Mouse (Mus musculus) heart, embryonic 13.5 days (tissue): ENCODE data around the gene Dtx4. TPM values are rescaled to one million over a fixed set of nuclear protein-coding genes. Genes with fewer than 3 reads are reported as not detected.

Experiments used
- ATAC-seq: fragments of 200-750 bp; cut with Nextera tagmentation; 2 replicates; pipeline ENCODE4 v1.8.0; 2017; ENCODE audit warnings: moderate TSS enrichment; ENCODE audit not compliant: insufficient number of reproducible peaks, low FRiP score, low TSS enrichment; ENCODE audit errors: extremely low read depth
- H3K27ac ChIP-seq: fragments of 300-500 bp; sonication (generic); replicated peaks from 2 replicates; pipeline ENCODE4 v1.5.1; 2015; ENCODE audit warnings: moderate library complexity, mild to moderate bottlenecking, inconsistent platforms
- H3K27me3 ChIP-seq: fragments of 300-500 bp; sonication (generic); replicated peaks from 2 replicates; pipeline ENCODE4 v1.6.1; 2015; ENCODE audit warnings: mild to moderate bottlenecking, inconsistent platforms
- H3K36me3 ChIP-seq: fragments of 300-500 bp; sonication (generic); 2 replicates; pipeline ENCODE4 v1.6.1; 2015; ENCODE audit warnings: mild to moderate bottlenecking, inconsistent platforms
- H3K4me1 ChIP-seq: fragments of 300-500 bp; sonication (generic); 2 replicates; pipeline ENCODE4 v1.6.1; 2015; ENCODE audit warnings: inconsistent platforms
- H3K4me2 ChIP-seq: fragments of 300-500 bp; sonication (generic); 2 replicates; pipeline ENCODE4 v1.6.1; 2015; ENCODE audit warnings: inconsistent platforms, mild to moderate bottlenecking, moderate library complexity
- H3K4me3 ChIP-seq: fragments of 300-500 bp; sonication (generic); 2 replicates; pipeline ENCODE4 v1.5.1; 2015; ENCODE audit warnings: moderate library complexity, mild to moderate bottlenecking, inconsistent platforms
- H3K9ac ChIP-seq: fragments of 300-500 bp; sonication (generic); 2 replicates; pipeline ENCODE4 v1.6.1; 2015; ENCODE audit warnings: inconsistent platforms, mild to moderate bottlenecking, moderate library complexity
- H3K9me3 ChIP-seq: fragments of 300-500 bp; sonication (generic); 2 replicates; pipeline ENCODE4 v1.6.1; 2016; ENCODE audit warnings: inconsistent platforms
- WGBS: fragments of 180-500 bp; shearing (Covaris S2); methylation state at CpG from one replicate; pipeline ENCODE4 v1.1.7; 2015; ENCODE audit warnings: mixed read lengths; 5-methylcytosine and 5-hydroxymethylcytosine counted together
- polyA plus RNA-seq: library from polyadenylated mRNA; unstranded; fragments of >200 nt; fragmentation: Nextera tagmentation; extraction: Ambion mirVana; gene quantifications from 2 replicates; pipeline ENCODE4 v1.2.1, GENCODE M21; 2015

The Dtx4 gene
- polyA plus RNA-seq, 1 experiment from 2014 or later = 1.9 TPM

DNA sequence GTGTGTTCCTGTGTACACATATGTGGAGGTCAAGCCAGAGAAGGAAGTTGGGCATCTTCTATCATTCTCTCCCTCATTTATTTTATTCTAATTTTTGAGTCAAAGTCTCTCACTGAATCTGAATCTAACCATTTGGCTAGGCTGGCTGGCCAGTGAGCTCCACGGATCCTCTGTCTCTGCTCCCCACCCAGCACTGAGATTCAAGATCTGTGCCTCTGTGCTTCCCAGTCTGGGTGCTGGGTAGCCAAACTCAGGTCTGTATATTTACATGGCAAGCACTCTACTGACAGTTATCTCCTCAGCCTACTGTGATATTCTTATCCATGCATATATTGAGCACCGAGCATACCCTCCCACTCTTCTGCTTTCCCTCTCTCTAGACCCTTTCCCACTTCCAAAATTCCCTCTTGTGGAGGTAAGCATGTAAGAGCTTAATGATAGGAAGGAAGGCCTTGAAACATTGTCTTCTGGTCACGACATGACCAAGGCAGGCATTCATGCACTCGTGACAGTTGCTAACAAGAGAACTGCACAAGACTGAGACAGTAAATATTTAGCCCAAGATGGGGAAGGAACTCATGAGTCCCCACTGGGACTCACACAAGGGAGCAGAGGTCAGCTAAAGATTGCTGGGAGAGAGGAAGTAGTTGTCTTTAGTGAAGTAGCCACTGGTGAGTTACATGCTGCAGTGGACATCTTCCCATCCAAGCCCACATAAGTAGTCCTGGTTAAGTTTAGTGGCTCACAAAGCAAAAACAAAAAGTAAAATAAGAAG lies 65.3 kb downstream of the Dtx4 start:
- Histone ChIP-seq H3K27ac (no peak overlapping the region), H3K27me3 (no peaks in the 10 kb centered on the region), H3K9ac (no peak overlapping the region), H3K4me1 (no peaks in the 10 kb centered on the region), H3K4me3 (no peak overlapping the region), H3K36me3 (no peaks in the 10 kb centered on the region), H3K4me2 (no peak overlapping the region), H3K9me3 (no peaks in the 10 kb centered on the region)
- ATAC-seq = no peak
- WGBS = 55% methylated on average over 4 of the region's 4 CpGs

DNA sequence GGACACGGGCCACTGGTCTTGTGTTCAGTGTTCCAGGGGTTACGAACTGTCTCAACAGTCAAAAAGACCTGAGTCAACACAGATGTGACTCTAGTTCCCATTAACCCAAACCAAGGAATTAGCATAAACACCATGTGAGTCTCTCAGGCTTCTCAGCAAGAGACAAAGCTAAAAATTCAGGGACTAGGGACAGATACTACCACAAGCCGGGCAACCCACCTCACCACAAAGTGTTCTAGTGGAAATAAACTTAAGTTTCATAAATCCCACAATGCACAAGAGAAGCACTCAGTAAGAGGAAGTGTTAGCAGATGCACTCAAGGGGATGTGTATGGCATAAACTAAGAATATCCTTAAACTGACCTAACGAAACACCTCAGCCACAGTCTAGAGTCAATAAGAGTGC lies 66.2 kb downstream of the Dtx4 start:
- no peak overlapping the region for H3K4me3 ChIP-seq
- H3K27ac ChIP-seq = no peak overlapping the region
- no peak overlapping the region for H3K4me2 ChIP-seq
- no peaks in the 10 kb centered on the region for H3K9me3 ChIP-seq
- WGBS = 66% methylated on average over 4 of the region's 4 CpGs
- H3K4me1 ChIP-seq = no peaks in the 10 kb centered on the region
- ATAC-seq = no peak
- H3K36me3 ChIP-seq = no peaks in the 10 kb centered on the region
- H3K9ac ChIP-seq = no peak overlapping the region
- no peaks in the 10 kb centered on the region for H3K27me3 ChIP-seq

DNA sequence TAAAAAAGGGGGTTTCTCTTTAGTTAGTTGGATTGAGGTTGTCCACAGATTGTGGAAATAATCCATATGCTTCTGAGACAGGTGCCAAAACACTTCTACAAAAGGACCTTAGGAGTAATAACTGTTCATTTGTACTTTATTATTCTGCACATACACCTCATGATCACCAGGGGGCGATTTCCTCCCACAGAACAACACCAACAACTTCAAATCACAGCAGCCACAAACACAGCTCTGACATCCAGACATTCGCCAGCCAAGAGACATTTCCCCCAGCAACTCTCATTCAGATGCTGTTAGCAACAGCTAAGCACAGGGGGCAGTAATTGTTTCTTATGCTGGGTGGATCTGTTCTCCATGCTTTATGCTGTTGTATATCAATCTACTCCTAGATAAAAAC lies 68.2 kb downstream of the Dtx4 start:
- H3K4me2 ChIP-seq = no peak overlapping the region
- H3K9ac ChIP-seq = no peak overlapping the region
- ATAC-seq = no peak
- H3K9me3 ChIP-seq = no peaks in the 10 kb centered on the region
- no peaks in the 10 kb centered on the region for H3K36me3 ChIP-seq
- no peaks in the 10 kb centered on the region for H3K27me3 ChIP-seq
- H3K4me1 ChIP-seq = no peaks in the 10 kb centered on the region
- no peak overlapping the region for H3K27ac ChIP-seq
- 6% methylated on average over 2 of the region's 2 CpGs for WGBS
- H3K4me3 ChIP-seq = no peak overlapping the region

DNA sequence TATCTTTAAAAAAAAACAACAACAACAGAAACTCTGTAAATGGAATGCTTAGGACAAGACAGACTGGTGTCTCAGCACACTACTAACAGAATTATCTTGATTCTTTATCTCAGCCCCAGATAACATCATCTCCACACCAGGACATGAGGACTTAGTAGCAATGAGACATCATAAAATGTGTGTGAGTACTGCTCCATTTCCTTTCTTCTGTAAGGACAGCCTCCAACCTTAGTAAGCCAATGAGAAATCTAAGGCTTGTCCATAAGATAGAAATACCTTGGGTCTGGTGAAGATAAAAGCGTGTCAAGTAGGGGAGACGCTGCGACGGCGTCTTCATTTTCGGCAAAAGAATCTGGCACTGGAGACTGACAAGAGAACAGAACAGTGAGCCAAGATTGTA lies 73.6 kb downstream of the Dtx4 start, which contains the start of gene Pfpl:
TSS of gene Pfpl (plus strand) at position 301 of the 400 bp plus-strand sequence.
- Histone ChIP-seq H3K4me2 (no peak within 1 kb of the TSS), H3K4me3 (no peak within 1 kb of the TSS), H3K36me3 (no peaks in the 10 kb centered on the region), H3K27me3 (no peaks in the 10 kb centered on the region), H3K4me1 (no peaks in the 10 kb centered on the region), H3K9me3 (no peaks in the 10 kb centered on the region), H3K9ac (no peak within 1 kb of the TSS), H3K27ac (no peak within 1 kb of the TSS)
- no peak for ATAC-seq
- whole genome bisulfite sequencing = 80% methylated on average over 6 of the region's 6 CpGs

DNA sequence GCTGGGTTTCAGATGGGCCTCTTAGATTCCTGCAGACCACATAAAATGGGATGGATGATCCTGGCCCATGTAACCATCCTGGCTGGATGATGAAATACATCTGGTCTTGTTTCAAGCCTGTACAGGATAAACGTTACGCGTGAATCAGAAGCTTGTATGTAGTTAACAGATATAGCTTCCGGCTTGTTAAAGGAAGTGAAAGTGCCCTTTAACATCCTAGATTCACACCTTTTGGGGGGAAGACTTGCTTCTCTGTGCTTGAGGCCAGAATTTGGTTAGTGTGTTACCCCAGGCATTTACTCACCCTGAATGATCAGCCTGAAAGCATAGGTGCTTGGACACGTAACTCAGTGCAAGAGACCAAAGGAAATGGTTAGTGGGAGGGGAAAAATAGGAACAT lies 74.2 kb downstream of the Dtx4 start:
- Histone ChIP-seq H3K27me3 (no peaks in the 10 kb centered on the region), H3K4me2 (no peak overlapping the region), H3K9me3 (no peaks in the 10 kb centered on the region), H3K4me3 (no peak overlapping the region), H3K4me1 (no peaks in the 10 kb centered on the region), H3K9ac (no peak overlapping the region), H3K36me3 (no peaks in the 10 kb centered on the region), H3K27ac (no peak overlapping the region)
- no peak for ATAC-seq
- WGBS = 79% methylated on average over 5 of the region's 5 CpGs

DNA sequence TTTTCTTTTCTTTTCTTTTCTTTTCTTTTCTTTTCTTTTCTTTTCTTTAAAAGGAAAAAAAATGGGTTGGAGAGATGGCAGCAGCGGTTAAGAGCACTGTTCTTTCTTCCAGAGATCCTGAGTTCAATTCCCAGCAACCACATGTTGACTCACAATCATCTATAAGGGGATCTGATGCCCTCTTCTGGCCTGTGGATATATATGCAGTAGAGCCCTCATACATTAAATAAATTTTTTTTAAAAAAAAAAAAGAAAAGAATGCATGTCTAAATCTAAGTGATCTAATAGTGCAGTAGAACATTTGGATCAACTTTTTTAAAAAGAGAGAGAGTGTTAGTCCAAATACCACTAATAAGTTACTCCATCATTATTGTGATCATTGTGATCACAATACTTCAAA lies 79.6 kb downstream of the Dtx4 start:
- Histone ChIP-seq H3K36me3 (no peaks in the 10 kb centered on the region), H3K27me3 (no peaks in the 10 kb centered on the region), H3K27ac (no peak overlapping the region), H3K9ac (no peak overlapping the region), H3K4me2 (no peak overlapping the region), H3K4me1 (no peaks in the 10 kb centered on the region), H3K9me3 (no peaks in the 10 kb centered on the region), H3K4me3 (no peak overlapping the region)
- ATAC-seq = no peak
- 68% methylated on average over 1 of the region's 1 CpGs for WGBS

DNA sequence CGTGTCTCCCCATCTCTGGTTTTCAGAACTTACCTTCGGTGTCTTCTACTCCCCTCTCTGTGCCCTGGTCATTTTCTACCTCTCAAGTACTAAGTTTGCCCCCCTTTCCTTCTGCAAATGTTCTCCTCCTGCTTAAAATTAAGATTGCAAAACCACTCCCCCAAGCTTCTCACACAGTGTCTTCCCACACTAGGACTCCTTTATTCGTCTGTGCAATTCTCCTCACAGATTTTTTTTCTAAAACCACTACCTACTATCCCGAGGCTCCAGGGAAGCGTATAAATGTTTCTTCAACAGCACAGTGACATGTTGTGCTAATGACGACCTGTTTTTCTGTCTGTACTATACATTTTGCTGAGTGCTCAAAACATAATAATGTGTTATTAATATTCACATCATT lies 80.7 kb downstream of the Dtx4 start:
- Histone ChIP-seq H3K9me3 (no peaks in the 10 kb centered on the region), H3K27me3 (no peaks in the 10 kb centered on the region), H3K36me3 (no peaks in the 10 kb centered on the region), H3K4me2 (no peak overlapping the region), H3K4me3 (no peak overlapping the region), H3K4me1 (no peaks in the 10 kb centered on the region), H3K27ac (no peak overlapping the region), H3K9ac (no peak overlapping the region)
- no peak for ATAC-seq
- WGBS = 69% methylated on average over 6 of the region's 6 CpGs

DNA sequence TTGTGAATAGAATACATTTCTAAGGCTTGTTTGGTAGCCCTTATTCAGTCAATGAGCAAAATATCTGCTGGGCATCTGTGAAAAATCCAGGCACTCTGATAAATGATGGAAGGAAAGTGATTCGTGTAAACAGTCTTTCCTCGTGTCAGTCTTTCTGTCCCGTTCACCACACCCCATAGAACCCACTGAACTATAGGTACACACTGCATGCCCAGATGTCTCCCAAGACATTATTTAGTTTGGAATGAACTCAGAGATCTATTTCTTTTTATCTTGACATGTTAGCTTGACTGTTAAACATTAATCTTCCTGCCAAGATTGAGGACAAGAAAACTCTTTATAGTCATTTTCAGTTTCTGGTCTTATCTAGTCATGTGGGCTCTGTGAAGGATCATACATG lies 82.9 kb downstream of the Dtx4 start:
- Histone ChIP-seq H3K9ac (no peak overlapping the region), H3K27ac (no peak overlapping the region), H3K4me3 (no peak overlapping the region), H3K9me3 (no peaks in the 10 kb centered on the region), H3K4me1 (no peaks in the 10 kb centered on the region), H3K27me3 (no peaks in the 10 kb centered on the region), H3K4me2 (no peak overlapping the region), H3K36me3 (no peaks in the 10 kb centered on the region)
- no peak for ATAC-seq
- 58% methylated on average over 3 of the region's 3 CpGs for whole genome bisulfite sequencing

DNA sequence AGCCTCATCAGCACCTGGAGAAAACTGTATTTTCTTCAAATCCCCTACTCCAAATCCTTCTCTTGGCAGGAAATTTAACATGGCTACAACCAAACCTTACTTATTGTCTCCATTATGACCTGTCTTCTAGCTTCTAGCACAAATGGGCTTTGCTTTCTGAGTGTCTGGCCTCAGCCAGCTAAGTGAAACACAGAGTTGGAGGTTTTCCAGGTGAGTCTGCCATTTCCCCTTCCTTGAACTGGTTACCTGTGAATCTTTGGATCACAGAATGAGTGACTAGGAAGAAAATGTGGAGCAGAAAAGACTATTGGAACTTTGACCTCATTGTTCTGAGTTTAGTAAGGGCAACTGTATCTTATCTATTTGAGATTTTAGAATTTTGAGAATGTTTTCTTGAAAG lies 83.9 kb downstream of the Dtx4 start, which contains the start of gene Olfr1441:
TSS of gene Olfr1441 (plus strand) at position 73 of the 400 bp plus-strand sequence.
- Histone ChIP-seq H3K4me1 (no peaks in the 10 kb centered on the region), H3K4me3 (no peak within 1 kb of the TSS), H3K36me3 (no peaks in the 10 kb centered on the region), H3K9me3 (no peaks in the 10 kb centered on the region), H3K9ac (no peak within 1 kb of the TSS), H3K27me3 (no peaks in the 10 kb centered on the region), H3K27ac (no peak within 1 kb of the TSS), H3K4me2 (no peak within 1 kb of the TSS)
- ATAC-seq = no peak

Other genes starting within 250 kb of the Dtx4 start
- not detected in 2 replicates for gene Olfr235, start 240.4 kb downstream of the Dtx4 start, polyA plus RNA-seq
- not detected in 2 replicates for gene Olfr1434, start 221.6 kb downstream of the Dtx4 start, polyA plus RNA-seq
- gene Olfr1436, start 202.3 kb downstream of the Dtx4 start, polyA plus RNA-seq = not detected in 2 replicates
- not detected in 2 replicates for gene Olfr1437, start 176.4 kb downstream of the Dtx4 start, polyA plus RNA-seq
- not detected in 2 replicates for gene Olfr1438-ps1, start 165.5 kb downstream of the Dtx4 start, polyA plus RNA-seq
- not detected in 2 replicates for gene Olfr1440, start 114.2 kb downstream of the Dtx4 start, polyA plus RNA-seq
- gene Olfr1441, start 84.0 kb downstream of the Dtx4 start, polyA plus RNA-seq = not detected in 2 replicates
- not detected in 2 replicates for gene Pfpl, start 73.5 kb downstream of the Dtx4 start, polyA plus RNA-seq
- gene Mpeg1, start 40.7 kb downstream of the Dtx4 start, polyA plus RNA-seq = 0.29 and 0.39 TPM in 2 replicates
- 16.9 and 17.5 TPM in 2 replicates for gene Fam111a, start 44.3 kb upstream of the Dtx4 start, polyA plus RNA-seq
- gene Gm4952, start 98.5 kb upstream of the Dtx4 start, polyA plus RNA-seq = 0.10 and 0.12 TPM in 2 replicates
- gene Glyat, start 131.9 kb upstream of the Dtx4 start, polyA plus RNA-seq = 0.05 TPM in 1 of 2 replicates, not detected in the other
- not detected in 2 replicates for gene Olfr1442, start 169.0 kb upstream of the Dtx4 start, polyA plus RNA-seq
- gene Olfr1443, start 176.7 kb upstream of the Dtx4 start, polyA plus RNA-seq = not detected in 2 replicates
- gene Keg1, start 194.3 kb upstream of the Dtx4 start, polyA plus RNA-seq = not detected in 2 replicates